Mouse (Mus musculus) G1E (cell line): ENCODE data around the gene Proca1.

Experiments used
- CTCF ChIP-seq: IDR thresholded peaks from 2 replicates; pipeline ENCODE4 v1.5.1; 2012; ENCODE audit warnings: low read depth, low read length, inconsistent platforms, mixed read lengths
- GATA1 ChIP-seq: IDR thresholded peaks from 2 replicates; pipeline ENCODE4 v1.6.1; 2012; ENCODE audit warnings: borderline replicate concordance, low read length, inconsistent platforms, mixed read lengths
- GATA2 ChIP-seq: IDR thresholded peaks from 2 replicates; pipeline ENCODE4 v1.6.1; 2012; ENCODE audit warnings: low read depth, low read length, inconsistent platforms, borderline replicate concordance
- TAL1 ChIP-seq: conservative IDR thresholded peaks from 2 replicates; pipeline ENCODE4 v1.6.1; 2012; ENCODE audit warnings: low read depth, low read length, inconsistent platforms, mixed read lengths

- TF ChIP-seq CTCF (no peak), GATA1 (no peak), TAL1 (no peak), GATA2 (no peak)
Observed at GRCm38 (mm10) chr11:78155674-78156073, 37.5 kb upstream of the Proca1 start.
